Mouse (Mus musculus): ENCODE results near the gene Fbln2.

DNA sequence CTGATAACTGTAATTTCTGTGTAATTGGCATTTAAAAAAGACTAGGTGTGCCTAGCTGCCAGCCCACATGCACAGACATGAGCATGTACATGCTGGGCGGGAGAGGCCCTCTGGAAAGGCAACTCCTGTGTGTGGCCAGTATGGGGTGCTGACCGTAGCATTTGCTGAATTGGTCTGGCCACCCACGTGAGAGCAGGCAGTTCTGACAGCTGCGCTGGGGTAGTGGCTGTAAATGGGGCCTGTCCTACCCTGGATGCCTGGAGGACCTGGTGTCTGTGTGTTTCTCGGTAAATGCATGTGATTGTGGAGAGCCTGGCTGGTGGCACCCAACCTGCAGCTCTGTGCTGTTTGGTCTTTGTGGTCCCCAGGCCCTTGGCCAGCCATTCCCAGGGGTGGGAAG, 69.5 kb downstream of the Fbln2 start:
- TF ChIP-seq POLR2A (IDR thresholded peaks at IDR 0.05; ENCODE audit: insufficient read depth, low read depth, low read length) (no peak), CTCF (IDR thresholded peaks at IDR 0.05) (no peak)

Measured in heart, adult 2 months (tissue).